Mouse (Mus musculus): Measurements from ENCODE around the gene Lrrtm3. TPM values are rescaled to one million over a fixed set of nuclear protein-coding genes. Genes with fewer than 3 reads are reported as not detected.

Lrrtm3 gene
- polyA plus RNA-seq, 1 experiment from 2014 or later = 3.7 TPM

GRCm38 (mm10) chr10:64023340-64023739, 66.7 kb downstream of the Lrrtm3 start:
- H3K27ac ChIP-seq = no peak overlapping the region
- no peaks in the 10 kb centered on the region for H3K27me3 ChIP-seq
- no peak for ATAC-seq (ENCODE audit: low FRiP score)
- H3K9me3 ChIP-seq = no peaks in the 10 kb centered on the region
- H3K36me3 ChIP-seq (replicated peaks) = no peaks in the 10 kb centered on the region
- H3K9ac ChIP-seq = no peak overlapping the region
- H3K4me3 ChIP-seq (replicated peaks) = no peak overlapping the region
- no peak overlapping the region for H3K4me2 ChIP-seq
- WGBS = 73% methylated on average over 6 of the region's 6 CpGs
- H3K4me1 ChIP-seq = no peaks in the 10 kb centered on the region

GRCm38 (mm10) chr10:64020347-64020746, 69.7 kb downstream of the Lrrtm3 start:
- Histone ChIP-seq H3K27ac (no peak overlapping the region), H3K9me3 (no peaks in the 10 kb centered on the region), H3K4me3 (replicated peaks) (no peak overlapping the region), H3K4me1 (no peaks in the 10 kb centered on the region), H3K4me2 (no peak overlapping the region), H3K9ac (no peak overlapping the region), H3K27me3 (no peaks in the 10 kb centered on the region), H3K36me3 (replicated peaks) (no peaks in the 10 kb centered on the region)
- WGBS = 82% methylated on average over 1 of the region's 1 CpGs
- ATAC-seq (ENCODE audit: low FRiP score) = no peak

GRCm38 (mm10) chr10:64001996-64002395, 88.1 kb downstream of the Lrrtm3 start:
- no peak overlapping the region for H3K27ac ChIP-seq
- ATAC-seq (ENCODE audit: low FRiP score) = no peak
- H3K4me3 ChIP-seq (replicated peaks) = no peak overlapping the region
- no peaks in the 10 kb centered on the region for H3K27me3 ChIP-seq
- H3K4me2 ChIP-seq = no peak overlapping the region
- 85% methylated on average over 9 of the region's 9 CpGs for WGBS
- H3K9ac ChIP-seq = no peak overlapping the region
- H3K9me3 ChIP-seq = no peaks in the 10 kb centered on the region
- no peaks in the 10 kb centered on the region for H3K36me3 ChIP-seq (replicated peaks)
- H3K4me1 ChIP-seq = no peaks in the 10 kb centered on the region

- no peak overlapping the region for H3K4me3 ChIP-seq (replicated peaks)
- H3K36me3 ChIP-seq (replicated peaks) = no peaks in the 10 kb centered on the region
- no peak overlapping the region for H3K4me2 ChIP-seq
- no peaks in the 10 kb centered on the region for H3K9me3 ChIP-seq
- ATAC-seq (ENCODE audit: low FRiP score) = no peak
- H3K9ac ChIP-seq = no peak overlapping the region
- WGBS = 81% methylated on average over 6 of the region's 6 CpGs
- no peak overlapping the region for H3K27ac ChIP-seq
- no peaks in the 10 kb centered on the region for H3K27me3 ChIP-seq
- no peaks in the 10 kb centered on the region for H3K4me1 ChIP-seq
Observed at GRCm38 (mm10) chr10:64001531-64001930, 88.5 kb downstream of the Lrrtm3 start.

- no peak overlapping the region for H3K4me3 ChIP-seq (replicated peaks)
- WGBS = 91% methylated on average over 5 of the region's 5 CpGs
- no peak overlapping the region for H3K27ac ChIP-seq
- no peaks in the 10 kb centered on the region for H3K36me3 ChIP-seq (replicated peaks)
- ATAC-seq (ENCODE audit: low FRiP score) = no peak
- no peak overlapping the region for H3K9ac ChIP-seq
- no peaks in the 10 kb centered on the region for H3K9me3 ChIP-seq
- H3K4me2 ChIP-seq = no peak overlapping the region
- H3K4me1 ChIP-seq = no peaks in the 10 kb centered on the region
- H3K27me3 ChIP-seq = no peaks in the 10 kb centered on the region
Observed at GRCm38 (mm10) chr10:63994251-63994650, 95.8 kb downstream of the Lrrtm3 start.

- no peak for ATAC-seq (ENCODE audit: low FRiP score)
- H3K4me2 ChIP-seq = no peak overlapping the region
- no peak overlapping the region for H3K4me3 ChIP-seq (replicated peaks)
- H3K9ac ChIP-seq = no peak overlapping the region
- WGBS = 82% methylated on average over 4 of the region's 4 CpGs
- no peaks in the 10 kb centered on the region for H3K36me3 ChIP-seq (replicated peaks)
- H3K4me1 ChIP-seq = no peaks in the 10 kb centered on the region
- no peak overlapping the region for H3K27ac ChIP-seq
- no peaks in the 10 kb centered on the region for H3K9me3 ChIP-seq
- H3K27me3 ChIP-seq = no peaks in the 10 kb centered on the region
Observed at GRCm38 (mm10) chr10:63985576-63985975, 104.5 kb downstream of the Lrrtm3 start.

- Histone ChIP-seq H3K9ac (no peak overlapping the region), H3K4me1 (peaks cover 15% of the 10 kb centered on the region), H3K27me3 (no peaks in the 10 kb centered on the region), H3K4me3 (replicated peaks) (no peak overlapping the region), H3K36me3 (replicated peaks) (no peaks in the 10 kb centered on the region), H3K4me2 (no peak overlapping the region), H3K9me3 (no peaks in the 10 kb centered on the region), H3K27ac (no peak overlapping the region)
- no peak for ATAC-seq (ENCODE audit: low FRiP score)
- 81% methylated on average over 2 of the region's 2 CpGs for WGBS
Observed at GRCm38 (mm10) chr10:63979410-63979809, 110.7 kb downstream of the Lrrtm3 start.

- Histone ChIP-seq H3K9ac (no peak overlapping the region), H3K9me3 (no peaks in the 10 kb centered on the region), H3K27me3 (no peaks in the 10 kb centered on the region), H3K27ac (no peak overlapping the region), H3K4me2 (no peak overlapping the region), H3K4me1 (peaks cover 15% of the 10 kb centered on the region), H3K36me3 (replicated peaks) (no peaks in the 10 kb centered on the region), H3K4me3 (replicated peaks) (no peak overlapping the region)
- ATAC-seq (ENCODE audit: low FRiP score) = peak; percentile 31; the same call in 1 of the 2 replicates
- 64% methylated on average over 5 of the region's 5 CpGs for WGBS
Observed at GRCm38 (mm10) chr10:63978969-63979368, 111.1 kb downstream of the Lrrtm3 start.

GRCm38 (mm10) chr10:63978535-63978934, 111.5 kb downstream of the Lrrtm3 start:
- 30% methylated on average over 3 of the region's 3 CpGs for WGBS

GRCm38 (mm10) chr10:63978101-63978500, 112.0 kb downstream of the Lrrtm3 start:
- peak; percentile 57 for ATAC-seq (ENCODE audit: low FRiP score)
- no peaks in the 10 kb centered on the region for H3K9me3 ChIP-seq
- H3K4me2 ChIP-seq = peak overlapping the region; percentile 37
- no peaks in the 10 kb centered on the region for H3K27me3 ChIP-seq
- H3K9ac ChIP-seq = no peak overlapping the region
- peak overlapping the region; percentile 7; the same call in 1 of the 2 replicates for H3K4me3 ChIP-seq (replicated peaks)
- 27% methylated on average over 11 of the region's 11 CpGs for WGBS
- H3K36me3 ChIP-seq (replicated peaks) = no peaks in the 10 kb centered on the region
- H3K27ac ChIP-seq = peak overlapping the region; percentile 50; the same call in 1 of the 2 replicates
- H3K4me1 ChIP-seq = peaks cover 15% of the 10 kb centered on the region

More at GRCm38 (mm10) chr10:63978535-63978934, 111.5 kb downstream of the Lrrtm3 start:
- Histone ChIP-seq H3K27ac (no peak overlapping the region), H3K27me3 (no peaks in the 10 kb centered on the region), H3K9me3 (no peaks in the 10 kb centered on the region), H3K9ac (no peak overlapping the region), H3K4me1 (peaks cover 15% of the 10 kb centered on the region), H3K4me2 (no peak overlapping the region), H3K36me3 (replicated peaks) (no peaks in the 10 kb centered on the region), H3K4me3 (replicated peaks) (no peak overlapping the region)
- peak; percentile 90 for ATAC-seq (ENCODE audit: low FRiP score)

GRCm38 (mm10) chr10:63972300-63972699, 117.8 kb downstream of the Lrrtm3 start:
- Histone ChIP-seq H3K27me3 (no peaks in the 10 kb centered on the region), H3K36me3 (replicated peaks) (no peaks in the 10 kb centered on the region), H3K4me1 (no peaks in the 10 kb centered on the region), H3K4me2 (no peak overlapping the region), H3K4me3 (replicated peaks) (no peak overlapping the region), H3K9me3 (no peaks in the 10 kb centered on the region), H3K27ac (no peak overlapping the region), H3K9ac (no peak overlapping the region)
- 85% methylated on average over 2 of the region's 2 CpGs for WGBS
- ATAC-seq (ENCODE audit: low FRiP score) = no peak

GRCm38 (mm10) chr10:63954308-63954930, 135.7 kb downstream of the Lrrtm3 start:
- Histone ChIP-seq H3K9ac (no peak overlapping the region), H3K27ac (no peak overlapping the region), H3K27me3 (no peaks in the 10 kb centered on the region), H3K4me2 (no peak overlapping the region), H3K9me3 (no peaks in the 10 kb centered on the region), H3K4me3 (replicated peaks) (no peak overlapping the region), H3K4me1 (no peaks in the 10 kb centered on the region), H3K36me3 (replicated peaks) (no peaks in the 10 kb centered on the region)
- no peak for ATAC-seq (ENCODE audit: low FRiP score)
- WGBS = 31% methylated on average over 6 of the region's 7 CpGs

GRCm38 (mm10) chr10:63951481-63951880, 138.6 kb downstream of the Lrrtm3 start:
- no peak overlapping the region for H3K4me3 ChIP-seq (replicated peaks)
- H3K9me3 ChIP-seq = no peaks in the 10 kb centered on the region
- WGBS = 67% methylated on average over 1 of the region's 1 CpGs
- H3K36me3 ChIP-seq (replicated peaks) = no peaks in the 10 kb centered on the region
- H3K27ac ChIP-seq = no peak overlapping the region
- no peak overlapping the region for H3K4me2 ChIP-seq
- H3K27me3 ChIP-seq = no peaks in the 10 kb centered on the region
- H3K9ac ChIP-seq = no peak overlapping the region
- no peaks in the 10 kb centered on the region for H3K4me1 ChIP-seq
- ATAC-seq (ENCODE audit: low FRiP score) = no peak
